Mouse (Mus musculus) midbrain, embryonic 13.5 days (tissue): Measurements from ENCODE around the gene Dennd2a. TPM values are rescaled to one million over a fixed set of nuclear protein-coding genes. Genes with fewer than 3 reads are reported as not detected.

ENCODE experiments used
- ATAC-seq: fragments of 200-750 bp; cut with Nextera tagmentation; 2 replicates; pipeline ENCODE4 v1.8.0; 2017; ENCODE audit warnings: mild to moderate bottlenecking, moderate TSS enrichment, moderate library complexity
- H3K27ac ChIP-seq: fragments of 300-500 bp; sonication (generic); 2 replicates; pipeline ENCODE4 v1.5.1; 2015; ENCODE audit warnings: inconsistent platforms, mild to moderate bottlenecking, moderate library complexity
- H3K27me3 ChIP-seq: fragments of 300-500 bp; sonication (generic); 2 replicates; pipeline ENCODE4 v1.6.1; 2015; ENCODE audit warnings: mild to moderate bottlenecking, inconsistent platforms
- H3K36me3 ChIP-seq: fragments of 300-500 bp; sonication (generic); 2 replicates; pipeline ENCODE4 v1.6.1; 2015; ENCODE audit warnings: mild to moderate bottlenecking, inconsistent platforms
- H3K4me1 ChIP-seq: fragments of 300-500 bp; sonication (generic); replicated peaks from 2 replicates; pipeline ENCODE4 v1.6.1; 2015; ENCODE audit warnings: inconsistent platforms
- H3K4me2 ChIP-seq: fragments of 300-500 bp; sonication (generic); replicated peaks from 2 replicates; pipeline ENCODE4 v1.6.1; 2015; ENCODE audit warnings: moderate library complexity, mild to moderate bottlenecking, inconsistent platforms
- H3K4me3 ChIP-seq: fragments of 300-500 bp; sonication (generic); replicated peaks from 2 replicates; pipeline ENCODE4 v1.5.1; 2015; ENCODE audit warnings: mild to moderate bottlenecking, inconsistent platforms
- H3K9ac ChIP-seq: fragments of 300-500 bp; sonication (generic); replicated peaks from 2 replicates; pipeline ENCODE4 v1.6.1; 2015; ENCODE audit warnings: mild to moderate bottlenecking, inconsistent platforms
- H3K9me3 ChIP-seq: fragments of 300-500 bp; sonication (generic); 2 replicates; pipeline ENCODE4 v1.6.1; 2016; ENCODE audit warnings: mild to moderate bottlenecking, inconsistent platforms
- WGBS: fragments of 180-500 bp; shearing (Covaris S2); methylation state at CpG from one replicate; pipeline ENCODE4 v1.1.7; 2015; 5-methylcytosine and 5-hydroxymethylcytosine counted together
- polyA plus RNA-seq: library from polyadenylated mRNA; unstranded; fragments of >200 nt; fragmentation: Nextera tagmentation; extraction: Ambion mirVana; gene quantifications from 2 replicates; pipeline ENCODE4 v1.2.1, GENCODE M21; 2015

Dennd2a gene
- polyA plus RNA-seq, 1 experiment from 2014 or later: 38.5 TPM

DNA sequence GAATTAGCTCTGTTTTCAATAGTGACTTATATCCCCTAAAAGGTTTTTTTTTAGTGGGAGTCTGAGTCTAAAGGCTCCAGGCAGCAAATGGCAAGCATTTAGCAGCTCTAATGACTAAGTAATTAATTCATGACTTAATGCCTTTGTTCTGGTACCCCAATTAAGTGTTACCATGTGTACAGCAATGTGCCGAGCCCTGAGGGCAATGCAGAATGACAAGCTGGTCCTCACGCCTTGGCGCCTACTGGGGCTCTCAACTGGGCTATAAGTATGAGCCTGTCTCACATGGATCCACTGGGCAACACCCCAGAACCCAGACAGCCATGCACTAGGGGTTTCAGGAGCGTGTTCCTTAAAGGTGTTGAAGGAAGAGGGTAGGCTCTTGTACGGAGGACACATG lies 66.5 kb downstream of the Dennd2a start:
- H3K4me2 ChIP-seq: no peak overlapping the region
- no peak overlapping the region for H3K4me3 ChIP-seq
- H3K36me3 ChIP-seq: peaks cover 91% of the 10 kb centered on the region
- no peak overlapping the region for H3K9ac ChIP-seq
- peak overlapping the region; percentile 75 for H3K27ac ChIP-seq
- peaks cover 12% of the 10 kb centered on the region for H3K4me1 ChIP-seq
- ATAC-seq: peak; percentile 77
- 75% methylated on average over 5 of the region's 5 CpGs for WGBS
- no peaks in the 10 kb centered on the region for H3K27me3 ChIP-seq
- H3K9me3 ChIP-seq: no peaks in the 10 kb centered on the region

DNA sequence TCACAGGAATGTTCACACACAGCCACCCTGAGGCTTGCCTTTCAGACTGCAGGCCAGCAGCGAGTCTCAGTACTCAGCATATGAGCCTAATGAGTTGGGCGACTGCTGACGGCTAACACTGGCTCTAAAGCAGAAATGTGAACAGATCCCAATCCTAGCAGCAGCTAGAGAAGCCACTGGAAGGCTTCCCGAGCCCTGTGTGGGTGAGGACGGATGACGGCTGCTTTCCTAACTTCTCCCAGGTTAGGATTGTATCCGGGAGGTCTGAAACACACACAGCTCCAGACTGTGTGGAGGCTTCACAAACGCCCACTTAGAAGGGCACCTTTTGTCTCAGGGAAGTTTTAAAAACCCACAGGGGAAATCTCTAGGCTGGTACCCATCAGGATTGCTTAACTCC lies 69.4 kb downstream of the Dennd2a start:
- Histone ChIP-seq H3K36me3 (peaks cover 96% of the 10 kb centered on the region), H3K27me3 (no peaks in the 10 kb centered on the region), H3K9ac (no peak overlapping the region), H3K9me3 (no peaks in the 10 kb centered on the region), H3K4me3 (no peak overlapping the region), H3K4me1 (peaks cover 9% of the 10 kb centered on the region), H3K27ac (no peak overlapping the region), H3K4me2 (no peak overlapping the region)
- no peak for ATAC-seq
- 87% methylated on average over 8 of the region's 8 CpGs for WGBS

DNA sequence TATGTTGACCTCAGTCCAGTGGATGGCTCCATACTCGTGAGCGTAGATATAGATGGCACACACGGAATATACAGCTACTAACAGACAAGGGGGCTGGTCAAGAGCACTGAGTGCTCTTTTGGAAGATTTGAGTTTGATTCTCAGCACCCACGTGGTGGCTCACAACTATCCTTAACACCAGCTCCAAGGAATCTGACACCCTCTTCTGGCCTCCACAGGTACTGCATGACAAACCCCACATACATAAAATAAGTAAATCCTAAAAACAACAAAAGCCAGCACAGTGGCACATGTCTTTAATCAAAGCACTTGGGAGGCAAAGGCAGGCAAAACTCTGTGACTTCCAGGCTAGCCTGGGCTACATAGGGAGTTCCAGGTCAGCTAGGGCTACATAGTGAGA lies 74.0 kb downstream of the Dennd2a start:
- no peak overlapping the region for H3K27ac ChIP-seq
- no peak overlapping the region for H3K4me2 ChIP-seq
- no peak for ATAC-seq
- H3K4me1 ChIP-seq: peaks cover 4% of the 10 kb centered on the region; the same call in 1 of the 2 replicates
- H3K4me3 ChIP-seq: no peak overlapping the region
- H3K27me3 ChIP-seq: no peaks in the 10 kb centered on the region
- 94% methylated on average over 4 of the region's 4 CpGs for WGBS
- no peak overlapping the region for H3K9ac ChIP-seq
- H3K36me3 ChIP-seq: peaks cover 95% of the 10 kb centered on the region
- H3K9me3 ChIP-seq: no peaks in the 10 kb centered on the region

- Histone ChIP-seq H3K36me3 (peaks cover 91% of the 10 kb centered on the region), H3K27me3 (no peaks in the 10 kb centered on the region), H3K4me3 (no peak overlapping the region), H3K27ac (peak overlapping the region; percentile 65), H3K4me1 (peaks cover 14% of the 10 kb centered on the region; the same call in 1 of the 2 replicates), H3K4me2 (no peak overlapping the region), H3K9ac (no peak overlapping the region), H3K9me3 (no peaks in the 10 kb centered on the region)
- peak; percentile 77 for ATAC-seq
- WGBS: 51% methylated on average over 8 of the region's 8 CpGs
Measured at GRCm38 (mm10) chr6:39478509-39479150, 79.0 kb downstream of the Dennd2a start.

GRCm38 (mm10) chr6:39476617-39477016 lies 81.0 kb downstream of the Dennd2a start:
- ATAC-seq: no peak
- WGBS: 91% methylated on average over 1 of the region's 1 CpGs
- peaks cover 14% of the 10 kb centered on the region; the same call in 1 of the 2 replicates for H3K4me1 ChIP-seq
- H3K27ac ChIP-seq: no peak overlapping the region
- no peaks in the 10 kb centered on the region for H3K27me3 ChIP-seq
- H3K4me2 ChIP-seq: no peak overlapping the region
- H3K36me3 ChIP-seq: peaks cover 78% of the 10 kb centered on the region
- no peaks in the 10 kb centered on the region for H3K9me3 ChIP-seq
- no peak overlapping the region for H3K4me3 ChIP-seq
- no peak overlapping the region for H3K9ac ChIP-seq

- Histone ChIP-seq H3K27me3 (no peaks in the 10 kb centered on the region), H3K4me1 (peaks cover 14% of the 10 kb centered on the region; the same call in 1 of the 2 replicates), H3K36me3 (peaks cover 82% of the 10 kb centered on the region), H3K9ac (no peak overlapping the region), H3K27ac (no peak overlapping the region), H3K9me3 (no peaks in the 10 kb centered on the region), H3K4me3 (no peak overlapping the region), H3K4me2 (no peak overlapping the region)
- ATAC-seq: no peak
- 86% methylated on average over 6 of the region's 6 CpGs for WGBS
Measured at GRCm38 (mm10) chr6:39474424-39474823, 83.2 kb downstream of the Dennd2a start.

GRCm38 (mm10) chr6:39472837-39473236 lies 84.8 kb downstream of the Dennd2a start:
- 77% methylated on average over 5 of the region's 5 CpGs for WGBS
- no peaks in the 10 kb centered on the region for H3K9me3 ChIP-seq

DNA sequence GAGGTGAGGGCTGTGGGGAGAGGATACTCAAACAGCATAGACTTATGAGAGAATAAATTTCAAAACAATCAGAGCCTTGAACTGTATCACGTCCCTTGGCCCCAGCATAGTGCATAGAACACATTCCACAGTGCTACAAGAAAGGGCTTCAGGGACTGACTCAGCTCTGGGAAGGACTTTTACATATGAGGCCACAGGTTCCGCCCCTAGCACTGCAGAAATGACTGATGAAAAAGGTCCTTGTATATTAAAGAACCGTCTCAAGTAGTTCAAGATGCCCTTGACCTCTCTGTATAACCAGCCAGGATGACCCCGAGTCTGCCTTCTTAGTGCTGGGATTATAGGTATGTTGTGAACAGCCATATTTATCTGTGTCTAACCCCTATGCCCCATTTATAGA lies 85.4 kb downstream of the Dennd2a start:
- Histone ChIP-seq H3K36me3 (peaks cover 79% of the 10 kb centered on the region), H3K27me3 (no peaks in the 10 kb centered on the region), H3K9me3 (no peaks in the 10 kb centered on the region), H3K4me3 (no peak overlapping the region), H3K9ac (no peak overlapping the region), H3K4me2 (no peak overlapping the region), H3K4me1 (no peaks in the 10 kb centered on the region), H3K27ac (no peak overlapping the region)
- no peak for ATAC-seq
- WGBS: 86% methylated on average over 4 of the region's 4 CpGs

More at GRCm38 (mm10) chr6:39472837-39473236, 84.8 kb downstream of the Dennd2a start:
- Histone ChIP-seq H3K4me2 (no peak overlapping the region), H3K27ac (no peak overlapping the region), H3K9ac (no peak overlapping the region), H3K27me3 (no peaks in the 10 kb centered on the region), H3K4me1 (0 out of 2 replicates have a peak, but pooled peaks cover 2% of the 10 kb centered on the region), H3K4me3 (no peak overlapping the region), H3K36me3 (peaks cover 82% of the 10 kb centered on the region)
- ATAC-seq: no peak

- no peak for ATAC-seq
- peaks cover 74% of the 10 kb centered on the region for H3K36me3 ChIP-seq
- WGBS: 95% methylated on average over 14 of the region's 14 CpGs
Measured at GRCm38 (mm10) chr6:39470076-39470475, 87.6 kb downstream of the Dennd2a start.

GRCm38 (mm10) chr6:39469427-39469826 lies 88.2 kb downstream of the Dennd2a start:
- H3K4me3 ChIP-seq: no peak overlapping the region

More at GRCm38 (mm10) chr6:39470076-39470475, 87.6 kb downstream of the Dennd2a start:
- Histone ChIP-seq H3K4me1 (no peaks in the 10 kb centered on the region), H3K4me2 (no peak overlapping the region), H3K27me3 (no peaks in the 10 kb centered on the region), H3K9me3 (no peaks in the 10 kb centered on the region), H3K4me3 (no peak overlapping the region), H3K27ac (no peak overlapping the region), H3K9ac (no peak overlapping the region)

GRCm38 (mm10) chr6:39462621-39463538 lies 94.8 kb downstream of the Dennd2a start:
- no peak overlapping the region for H3K4me2 ChIP-seq
- H3K36me3 ChIP-seq: peaks cover 48% of the 10 kb centered on the region
- H3K9me3 ChIP-seq: no peaks in the 10 kb centered on the region
- H3K4me3 ChIP-seq: no peak overlapping the region
- H3K4me1 ChIP-seq: no peaks in the 10 kb centered on the region
- no peak overlapping the region for H3K27ac ChIP-seq
- no peak overlapping the region for H3K9ac ChIP-seq
- ATAC-seq: peak; percentile 79
- WGBS: 52% methylated on average over 16 of the region's 16 CpGs
- no peaks in the 10 kb centered on the region for H3K27me3 ChIP-seq

More at GRCm38 (mm10) chr6:39469427-39469826, 88.2 kb downstream of the Dennd2a start:
- Histone ChIP-seq H3K4me2 (no peak overlapping the region), H3K36me3 (peaks cover 74% of the 10 kb centered on the region), H3K27ac (no peak overlapping the region), H3K9me3 (no peaks in the 10 kb centered on the region), H3K9ac (no peak overlapping the region), H3K4me1 (no peaks in the 10 kb centered on the region), H3K27me3 (no peaks in the 10 kb centered on the region)
- 93% methylated on average over 5 of the region's 5 CpGs for WGBS
- no peak for ATAC-seq

DNA sequence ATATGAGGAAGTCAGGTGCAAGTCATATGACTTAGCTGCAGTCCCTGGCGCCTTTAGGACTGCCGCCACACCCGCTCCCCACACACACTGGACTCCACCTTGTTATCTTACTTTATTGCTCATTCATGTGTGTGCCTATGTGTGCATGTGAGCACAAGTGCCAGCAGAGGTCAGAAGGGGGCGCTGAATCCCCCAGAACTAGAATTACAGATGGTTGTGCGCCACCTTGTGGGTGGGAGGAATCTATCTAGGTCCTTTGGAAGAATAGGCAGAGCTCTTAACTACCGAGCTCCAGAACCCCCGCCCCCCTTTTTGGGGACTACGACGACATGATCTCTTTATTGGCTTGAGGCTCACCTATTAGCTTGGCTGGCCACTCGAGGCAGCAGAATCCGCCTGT lies 97.6 kb downstream of the Dennd2a start:
- H3K27me3 ChIP-seq: no peaks in the 10 kb centered on the region
- H3K4me1 ChIP-seq: no peaks in the 10 kb centered on the region
- H3K36me3 ChIP-seq: peaks cover 32% of the 10 kb centered on the region
- H3K4me2 ChIP-seq: no peak overlapping the region
- WGBS: 96% methylated on average over 11 of the region's 11 CpGs
- H3K9ac ChIP-seq: no peak overlapping the region
- H3K27ac ChIP-seq: no peak overlapping the region
- no peaks in the 10 kb centered on the region for H3K9me3 ChIP-seq
- no peak overlapping the region for H3K4me3 ChIP-seq
- no peak for ATAC-seq
